Mouse (Mus musculus) E14TG2a.4 (cell line): ENCODE measurements around the gene Sft2d2.

Source experiments
- H3K27me3 ChIP-seq: 2 replicates; pipeline ENCODE4 v1.6.1; 2014; ENCODE audit warnings: low read length, control low read depth; ENCODE audit not compliant: insufficient read depth
- H3K36me3 ChIP-seq: 2 replicates; pipeline ENCODE4 v1.6.1; 2014; ENCODE audit warnings: low read length, control low read depth; ENCODE audit not compliant: insufficient read depth
- H3K4me1 ChIP-seq: replicated peaks from 2 replicates; pipeline ENCODE4 v1.6.1; 2014; ENCODE audit warnings: low read depth, low read length, control low read depth
- H3K4me3 ChIP-seq: replicated peaks from 2 replicates; pipeline ENCODE4 v1.5.1; 2014; ENCODE audit warnings: mild to moderate bottlenecking, low read length
- H3K9me3 ChIP-seq: 2 replicates; pipeline ENCODE4 v1.6.1; 2014; ENCODE audit warnings: low read length, control low read depth
- CTCF ChIP-seq: conservative IDR thresholded peaks from 2 replicates; pipeline ENCODE4 v1.5.1; 2014; ENCODE audit warnings: low read length
- NANOG ChIP-seq: IDR thresholded peaks from 2 replicates; pipeline ENCODE4 v1.6.1; 2014; ENCODE audit warnings: borderline replicate concordance, low read length, mixed read lengths
- POU5F1 ChIP-seq: IDR thresholded peaks from 2 replicates; pipeline ENCODE4 v1.6.1; 2014; ENCODE audit warnings: low read length, borderline replicate concordance

Gene Sft2d2

GRCm38 (mm10) chr1:165133858-165134257, 60.4 kb downstream of the Sft2d2 start:
- Histone ChIP-seq H3K36me3 (no peaks in the 10 kb centered on the region), H3K4me3 (no peak overlapping the region), H3K4me1 (peaks cover 3% of the 10 kb centered on the region; the same call in 1 of the 2 replicates), H3K27me3 (peaks cover 11% of the 10 kb centered on the region; the same call in 1 of the 2 replicates), H3K9me3 (no peaks in the 10 kb centered on the region)
- TF ChIP-seq POU5F1 (no peak), CTCF (no peak), NANOG (no peak)

- Histone ChIP-seq H3K9me3 (no peaks in the 10 kb centered on the region), H3K36me3 (no peaks in the 10 kb centered on the region), H3K4me1 (peaks cover 3% of the 10 kb centered on the region; the same call in 1 of the 2 replicates), H3K27me3 (peaks cover 6% of the 10 kb centered on the region; the same call in 1 of the 2 replicates), H3K4me3 (no peak overlapping the region)
- TF ChIP-seq POU5F1 (no peak), CTCF (no peak), NANOG (no peak)
These were observed 61.0 kb downstream of the Sft2d2 start for GRCm38 (mm10) chr1:165133279-165133678.

DNA sequence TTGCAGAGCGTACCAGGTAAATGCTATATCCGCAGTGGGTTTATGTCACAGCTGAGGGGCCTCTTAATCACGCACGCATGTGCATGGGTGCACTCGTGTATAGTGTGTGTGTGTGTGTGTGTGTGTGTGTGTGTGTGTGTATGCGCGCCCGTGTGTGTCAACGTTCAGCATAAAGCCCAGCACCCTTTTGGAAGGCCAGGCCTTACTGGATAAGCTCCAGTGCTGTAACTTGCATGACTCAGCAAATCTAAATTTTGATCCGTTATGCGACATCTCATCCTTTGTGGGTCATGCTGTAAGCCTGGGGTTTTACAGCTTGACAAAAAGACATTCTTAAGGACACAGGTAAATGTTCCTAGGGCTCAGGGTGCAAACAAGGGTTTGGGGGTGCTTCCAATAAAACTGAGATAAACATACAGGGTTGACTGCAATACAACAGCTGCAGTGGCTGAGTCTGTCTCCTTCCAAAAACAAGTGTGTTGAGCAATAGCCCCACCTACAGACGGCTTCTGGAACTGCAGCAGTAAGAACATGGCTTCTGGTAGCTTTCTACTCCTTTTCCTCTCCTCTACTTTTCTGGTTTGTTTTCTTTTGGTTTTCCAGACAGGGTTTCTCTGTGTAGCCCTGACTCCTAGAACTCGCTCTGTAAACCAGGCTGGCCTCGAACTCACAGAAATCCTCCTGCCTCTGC, 61.9 kb downstream of the Sft2d2 start:
- Histone ChIP-seq H3K27me3 (no peaks in the 10 kb centered on the region), H3K4me1 (peaks cover 3% of the 10 kb centered on the region; the same call in 1 of the 2 replicates), H3K4me3 (no peak overlapping the region), H3K9me3 (no peaks in the 10 kb centered on the region), H3K36me3 (no peaks in the 10 kb centered on the region)
- TF ChIP-seq NANOG = no peak
- no peak for TF ChIP-seq POU5F1
- peak; percentile 92 for TF ChIP-seq CTCF

DNA sequence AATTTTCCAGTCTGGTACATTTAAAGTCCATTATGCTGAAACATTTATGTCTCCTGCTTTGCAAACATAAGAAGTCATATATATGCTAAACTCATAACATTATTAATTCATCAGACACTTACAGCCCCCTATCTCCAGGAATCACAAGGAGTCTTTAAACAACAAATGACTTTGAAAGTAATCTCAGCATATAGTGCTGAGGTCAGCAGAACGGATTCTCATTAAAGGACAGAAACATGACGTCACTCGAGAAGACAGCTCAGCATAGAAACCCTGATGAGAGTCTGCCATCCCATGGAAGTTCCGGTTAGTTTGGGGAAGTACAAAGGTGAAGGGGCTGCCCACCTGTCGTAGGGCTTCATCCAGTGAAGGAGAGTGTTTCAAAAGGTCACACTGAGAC, 64.7 kb downstream of the Sft2d2 start:
- no peaks in the 10 kb centered on the region for H3K9me3 ChIP-seq
- TF ChIP-seq NANOG = no peak
- TF ChIP-seq CTCF = no peak
- TF ChIP-seq POU5F1 = no peak

More for the DNA sequence above, 64.7 kb downstream of the Sft2d2 start:
- H3K4me3 ChIP-seq = no peak overlapping the region
- no peaks in the 10 kb centered on the region for H3K36me3 ChIP-seq
- peaks cover 3% of the 10 kb centered on the region; the same call in 1 of the 2 replicates for H3K4me1 ChIP-seq
- no peaks in the 10 kb centered on the region for H3K27me3 ChIP-seq
